13 mouse cellular contexts compared by ENCODE assay signal in genomic region chr2:119250377-119250776, GRCm38 (mm10). TPM values are rescaled to one million over a fixed set of nuclear protein-coding genes. Genes with fewer than 3 reads are reported as not detected.
DNase-seq lines count a peak whose midpoint lies in the region; ATAC-seq and TF ChIP-seq lines count a peak whose summit lies in the region.
"Had no signal": no experiment of that assay in that cellular context is flagged by ENCODE, and none has a peak within 500 bp of the region (broad histone marks: within the 10 kb centered on the region; RNA-seq: fewer than 3 reads in every experiment).

No protein-coding gene starts in this region.

- H3K9me3 ChIP-seq in forebrain, embryonic 12.5 days, result no peaks in the 10 kb centered on the region
- H3K9me3 ChIP-seq in forebrain, embryonic 11.5 days (ENCODE audit: control insufficient read depth, low read length), result no peaks in the 10 kb centered on the region
- no peaks in the 10 kb centered on the region for H3K9me3 ChIP-seq in liver, embryonic 14.5 days (ENCODE audit: control insufficient read depth, low read length)
- no peaks in the 10 kb centered on the region for H3K9me3 ChIP-seq in forebrain, embryonic 14.5 days (replicated peaks; ENCODE audit: control insufficient read depth, low read length)
- H3K9me3 ChIP-seq: heart, embryonic 15.5 days had no signal

- no peak overlapping the region for H3K27ac ChIP-seq in forebrain, embryonic 12.5 days
- no peak overlapping the region for H3K27ac ChIP-seq in forebrain, embryonic 11.5 days (ENCODE audit: low read depth, low read length)
- no peak overlapping the region for H3K27ac ChIP-seq in liver, embryonic 14.5 days
- no peak overlapping the region for H3K27ac ChIP-seq in forebrain, embryonic 14.5 days (ENCODE audit: low read depth, low read length)
- H3K27ac ChIP-seq in small intestine, adult 2 months (ENCODE audit: insufficient read depth, low read depth, low read length), result peak overlapping the region; percentile 36
- H3K27ac ChIP-seq: heart, embryonic 15.5 days had no signal

- H3K27me3 ChIP-seq in forebrain, embryonic 12.5 days, result peaks cover 33% of the 10 kb centered on the region
- no peaks in the 10 kb centered on the region for H3K27me3 ChIP-seq in forebrain, embryonic 11.5 days (ENCODE audit: control insufficient read depth, insufficient read depth, low read length)
- H3K27me3 ChIP-seq in liver, embryonic 14.5 days (ENCODE audit: control insufficient read depth, insufficient read depth, low read length), result peaks cover 3% of the 10 kb centered on the region
- H3K27me3 ChIP-seq in forebrain, embryonic 14.5 days (replicated peaks; ENCODE audit: control insufficient read depth, insufficient read depth, low read length), result peaks cover 9% of the 10 kb centered on the region; the same call in 1 of the 2 replicates
- H3K27me3 ChIP-seq in small intestine, adult 2 months (ENCODE audit: control insufficient read depth, insufficient read depth, low read length), result no peaks in the 10 kb centered on the region

- no peak overlapping the region for H3K9ac ChIP-seq in forebrain, embryonic 12.5 days
- H3K9ac ChIP-seq in forebrain, embryonic 11.5 days (ENCODE audit: low read length), result no peak overlapping the region
- no peak overlapping the region for H3K9ac ChIP-seq in liver, embryonic 14.5 days (replicated peaks)
- no peak overlapping the region for H3K9ac ChIP-seq in forebrain, embryonic 14.5 days (ENCODE audit: low read length)
- H3K9ac ChIP-seq: heart, embryonic 15.5 days had no signal

- DNase-seq in forebrain, embryonic 11.5 days (ENCODE audit: low spot score), result no peak
- no peak for DNase-seq in liver, embryonic 14.5 days (ENCODE audit: low read depth in 3 of 3, low spot score in 3 of 3)
- DNase-seq in liver, result no peak
- no peak for DNase-seq in forebrain, embryonic 14.5 days (ENCODE audit: low spot score)
- DNase-seq in layer of hippocampus, postnatal 10 days (ENCODE audit: low spot score in 2 of 2), result no peak

- H3K4me2 ChIP-seq in forebrain, embryonic 12.5 days, result no peak overlapping the region
- H3K4me2 ChIP-seq in forebrain, embryonic 11.5 days (ENCODE audit: low read depth, low read length, severe bottlenecking), result no peak overlapping the region
- peak overlapping the region; percentile 57; the same call in 1 of the 2 replicates for H3K4me2 ChIP-seq in liver, embryonic 14.5 days (ENCODE audit: low read depth)
- no peak overlapping the region for H3K4me2 ChIP-seq in forebrain, embryonic 14.5 days (ENCODE audit: low read length)

- no peak for TF ChIP-seq POLR2A in small intestine, adult 2 months (IDR thresholded peaks at IDR 0.05; ENCODE audit: low read depth, low read length)

- peaks cover 4% of the 10 kb centered on the region; the same call in 1 of the 2 replicates for H3K4me1 ChIP-seq in forebrain, embryonic 12.5 days
- no peaks in the 10 kb centered on the region for H3K4me1 ChIP-seq in forebrain, embryonic 11.5 days (replicated peaks; ENCODE audit: control insufficient read depth, insufficient read depth, low read length)
- peaks cover 6% of the 10 kb centered on the region in 2 experiments; a peak in 3 of 4 replicates for H3K4me1 ChIP-seq in liver, embryonic 14.5 days (replicated peaks; ENCODE audit: control insufficient read depth in 2 of 2, insufficient read depth in 2 of 2, low read length in 1 of 2)
- no peaks in the 10 kb centered on the region for H3K4me1 ChIP-seq in forebrain, embryonic 14.5 days (ENCODE audit: control insufficient read depth, insufficient read depth, low read length)
- H3K4me1 ChIP-seq in small intestine, adult 2 months (ENCODE audit: control insufficient read depth, insufficient read depth, insufficient read length, low read length), result peaks cover 11% of the 10 kb centered on the region; the same call in 1 of the 2 replicates

- 64% methylated on average over 5 of the region's 5 CpGs for WGBS in forebrain, embryonic 12.5 days
- 67% methylated on average over 5 of the region's 5 CpGs for WGBS in forebrain, embryonic 11.5 days
- WGBS in liver, embryonic 14.5 days (ENCODE audit: insufficient replicate concordance), result 51% methylated on average over 5 of the region's 5 CpGs
- 61% methylated on average over 5 of the region's 5 CpGs for WGBS in forebrain, embryonic 14.5 days
- 34% methylated on average over 5 of the region's 5 CpGs for WGBS in small intestine, adult 2 months

- H3K36me3 ChIP-seq in forebrain, embryonic 12.5 days (replicated peaks), result no peaks in the 10 kb centered on the region
- no peaks in the 10 kb centered on the region for H3K36me3 ChIP-seq in forebrain, embryonic 11.5 days (ENCODE audit: control insufficient read depth, insufficient read depth, low read length)
- H3K36me3 ChIP-seq in liver, embryonic 14.5 days (replicated peaks; ENCODE audit: control insufficient read depth, insufficient read depth, low read depth), result no peaks in the 10 kb centered on the region
- H3K36me3 ChIP-seq in forebrain, embryonic 14.5 days (ENCODE audit: control insufficient read depth, insufficient read depth, low read length), result no peaks in the 10 kb centered on the region
- peaks cover 42% of the 10 kb centered on the region for H3K36me3 ChIP-seq in small intestine, adult 2 months (ENCODE audit: control insufficient read depth, insufficient read depth, low read length)
- H3K36me3 ChIP-seq: heart, embryonic 15.5 days had no signal

- no peak overlapping the region for H3K4me3 ChIP-seq in forebrain, embryonic 12.5 days (replicated peaks)
- H3K4me3 ChIP-seq in forebrain, embryonic 11.5 days (ENCODE audit: low read depth, low read length), result no peak overlapping the region
- no peak overlapping the region for H3K4me3 ChIP-seq in liver, embryonic 14.5 days (ENCODE audit: insufficient read depth in 1 of 2, low read depth in 2 of 2, low read length in 2 of 2)
- H3K4me3 ChIP-seq in forebrain, embryonic 14.5 days (ENCODE audit: low read depth, low read length), result no peak overlapping the region
- no peak overlapping the region for H3K4me3 ChIP-seq in small intestine, adult 2 months (ENCODE audit: low read depth, low read length)

- no peak for TF ChIP-seq CTCF in liver, embryonic 14.5 days (IDR thresholded peaks at IDR 0.05; ENCODE audit: low read depth)
- TF ChIP-seq CTCF in small intestine, adult 2 months (IDR thresholded peaks at IDR 0.05; ENCODE audit: extremely low read depth, insufficient read length, insufficient replicate concordance, low read depth, low read length), result no peak

- peak; percentile 11; the same call in 1 of the 2 replicates for ATAC-seq in forebrain, embryonic 12.5 days (ENCODE audit: low FRiP score)
- ATAC-seq in forebrain, embryonic 11.5 days (replicated peaks; ENCODE audit: low FRiP score), result no peak
- no peak for ATAC-seq in liver, embryonic 14.5 days (ENCODE audit: insufficient read depth)
- peak; percentile 34; the same call in 1 of the 2 replicates for ATAC-seq in forebrain, embryonic 14.5 days

- no peak for TF ChIP-seq EP300 in liver, embryonic 14.5 days (IDR thresholded peaks at IDR 0.05; ENCODE audit: low read depth)

RNA-seq across cellular contexts. Expression of gene Spint1, which starts 13.2 kb away (rescaled TPM):
- polyA plus RNA-seq in forebrain, embryonic 12.5 days (2016; fragmentation: Nextera tagmentation; extraction: Ambion mirVana), result 2.0 and 2.1 TPM in 2 replicates
- 2.2 and 2.8 TPM in 2 replicates for polyA plus RNA-seq in forebrain, embryonic 11.5 days (2014; fragmentation: Nextera tagmentation; extraction: Ambion mirVana)
- 0.11 and 0.27 TPM in 2 replicates for polyA plus RNA-seq in liver, embryonic 14.5 days (2012; rRNA removed)
- 0.11 and 0.13 TPM in 2 replicates for polyA plus RNA-seq in liver, embryonic 14.5 days (2014; fragmentation: Nextera tagmentation; extraction: Ambion mirVana)
- 0.27 and 0.39 TPM in 2 replicates for polyA plus RNA-seq in forebrain, embryonic 14.5 days (2014; fragmentation: Nextera tagmentation; extraction: Ambion mirVana)
- 139 and 367 TPM in 2 replicates for polyA plus RNA-seq in small intestine, adult 2 months (2012; rRNA removed)
- total RNA-seq in layer of hippocampus, postnatal 10 days (2021), result under 1 TPM; 0.27 to 0.59 TPM

RNA-seq across cellular contexts. Expression of gene Ppp1r14d, which starts 20.7 kb away (rescaled TPM):
- not detected in 2 replicates for polyA plus RNA-seq in forebrain, embryonic 12.5 days (2016; fragmentation: Nextera tagmentation; extraction: Ambion mirVana)
- polyA plus RNA-seq in forebrain, embryonic 11.5 days (2014; fragmentation: Nextera tagmentation; extraction: Ambion mirVana), result not detected in 2 replicates
- not detected in 2 replicates for polyA plus RNA-seq in liver, embryonic 14.5 days (2012; rRNA removed)
- polyA plus RNA-seq in liver, embryonic 14.5 days (2014; fragmentation: Nextera tagmentation; extraction: Ambion mirVana), result not detected in 2 replicates
- not detected in 2 replicates for polyA plus RNA-seq in forebrain, embryonic 14.5 days (2014; fragmentation: Nextera tagmentation; extraction: Ambion mirVana)
- 124 and 296 TPM in 2 replicates for polyA plus RNA-seq in small intestine, adult 2 months (2012; rRNA removed)
- total RNA-seq in layer of hippocampus, postnatal 10 days (2021), result not detected
- total RNA-seq: adrenal gland, postnatal 10 days; gastrocnemius, postnatal 10 days had no signal
- polyA plus RNA-seq: heart, embryonic 15.5 days; inflammation-experienced regulatory T-cells, adult 6 months; macrophage; neural tube, embryonic 14.5 days had no signal

RNA-seq across cellular contexts. Expression of gene Rhov, which starts 20.7 kb away (rescaled TPM):
- polyA plus RNA-seq in forebrain, embryonic 12.5 days (2016; fragmentation: Nextera tagmentation; extraction: Ambion mirVana), result 3.7 and 3.9 TPM in 2 replicates
- 0.83 and 0.90 TPM in 2 replicates for polyA plus RNA-seq in forebrain, embryonic 11.5 days (2014; fragmentation: Nextera tagmentation; extraction: Ambion mirVana)
- 0.02 TPM in 1 of 2 replicates, not detected in the other for polyA plus RNA-seq in liver, embryonic 14.5 days (2012; rRNA removed)
- polyA plus RNA-seq in liver, embryonic 14.5 days (2014; fragmentation: Nextera tagmentation; extraction: Ambion mirVana), result not detected in 2 replicates
- 8.5 and 12.7 TPM in 2 replicates for polyA plus RNA-seq in forebrain, embryonic 14.5 days (2014; fragmentation: Nextera tagmentation; extraction: Ambion mirVana)
- 2.1 and 3.0 TPM in 2 replicates for polyA plus RNA-seq in small intestine, adult 2 months (2012; rRNA removed)
- total RNA-seq in layer of hippocampus, postnatal 10 days (2021), result 10 to 100 TPM; 12.4 to 15.6 TPM
- total RNA-seq: gastrocnemius, postnatal 10 days had no signal

RNA-seq across cellular contexts. Expression of gene Vps18, which starts 38.2 kb away (rescaled TPM):
- polyA plus RNA-seq in forebrain, embryonic 12.5 days (2016; fragmentation: Nextera tagmentation; extraction: Ambion mirVana), result 25.5 and 27.4 TPM in 2 replicates
- polyA plus RNA-seq in forebrain, embryonic 11.5 days (2014; fragmentation: Nextera tagmentation; extraction: Ambion mirVana), result 18.5 and 20.5 TPM in 2 replicates
- 3.2 and 3.4 TPM in 2 replicates for polyA plus RNA-seq in liver, embryonic 14.5 days (2012; rRNA removed)
- polyA plus RNA-seq in liver, embryonic 14.5 days (2014; fragmentation: Nextera tagmentation; extraction: Ambion mirVana), result 3.2 and 3.5 TPM in 2 replicates
- 12.0 and 19.9 TPM in 2 replicates for polyA plus RNA-seq in forebrain, embryonic 14.5 days (2014; fragmentation: Nextera tagmentation; extraction: Ambion mirVana)
- polyA plus RNA-seq in small intestine, adult 2 months (2012; rRNA removed), result 11.3 and 22.9 TPM in 2 replicates
- 10 to 100 TPM; 31.7 to 34.3 TPM for total RNA-seq in layer of hippocampus, postnatal 10 days (2021)

RNA-seq across cellular contexts. Expression of gene Dnajc17, which starts 41.8 kb away (rescaled TPM):
- polyA plus RNA-seq in forebrain, embryonic 12.5 days (2016; fragmentation: Nextera tagmentation; extraction: Ambion mirVana), result 26.0 and 26.7 TPM in 2 replicates
- polyA plus RNA-seq in forebrain, embryonic 11.5 days (2014; fragmentation: Nextera tagmentation; extraction: Ambion mirVana), result 26.6 and 27.1 TPM in 2 replicates
- 4.6 and 9.5 TPM in 2 replicates for polyA plus RNA-seq in liver, embryonic 14.5 days (2012; rRNA removed)
- polyA plus RNA-seq in liver, embryonic 14.5 days (2014; fragmentation: Nextera tagmentation; extraction: Ambion mirVana), result 5.4 and 6.9 TPM in 2 replicates
- 24.6 and 29.0 TPM in 2 replicates for polyA plus RNA-seq in forebrain, embryonic 14.5 days (2014; fragmentation: Nextera tagmentation; extraction: Ambion mirVana)
- 1.5 and 2.9 TPM in 2 replicates for polyA plus RNA-seq in small intestine, adult 2 months (2012; rRNA removed)
- total RNA-seq in layer of hippocampus, postnatal 10 days (2021), result 10 to 100 TPM; 19.0 to 22.6 TPM

Comparison
In these comparisons a context has a peak if more than half of its experiments do, and no peak if none do; other contexts are left out.
1. ATAC-seq: peak in forebrain, embryonic 12.5 days (single experiment) and forebrain, embryonic 14.5 days (single experiment); none in forebrain, embryonic 11.5 days (single experiment) and liver, embryonic 14.5 days (single experiment).
2. RNA of gene Spint1, which starts 13.2 kb away (polyA plus RNA-seq): 139 to 367 TPM in small intestine, adult 2 months; 2.2 to 2.8 TPM in forebrain, embryonic 11.5 days, 2.0 to 2.1 TPM in forebrain, embryonic 12.5 days, 0.27 to 0.39 TPM in forebrain, embryonic 14.5 days and 0.11 to 0.27 TPM in liver, embryonic 14.5 days; every median in the first group is over 10 times any median in the second.
3. RNA of gene Ppp1r14d, which starts 20.7 kb away (polyA plus RNA-seq): 124 to 296 TPM in small intestine, adult 2 months; not detected in forebrain, embryonic 12.5 days, not detected in forebrain, embryonic 11.5 days, not detected in liver, embryonic 14.5 days and not detected in forebrain, embryonic 14.5 days; every median in the first group is over 100 times any median in the second.